Mouse (Mus musculus) NIH3T3 (cell line): Measurements from ENCODE around the gene Hyal2.
A peak's percentile ranks its signal among the peaks of the same experiment; 100 is the strongest.

Experiments
- DNase-seq: peaks from one replicate; pipeline ENCODE4 v3.0.0-alpha.2; 2012; ENCODE audit warnings: low read depth

Gene Hyal2

DNA sequence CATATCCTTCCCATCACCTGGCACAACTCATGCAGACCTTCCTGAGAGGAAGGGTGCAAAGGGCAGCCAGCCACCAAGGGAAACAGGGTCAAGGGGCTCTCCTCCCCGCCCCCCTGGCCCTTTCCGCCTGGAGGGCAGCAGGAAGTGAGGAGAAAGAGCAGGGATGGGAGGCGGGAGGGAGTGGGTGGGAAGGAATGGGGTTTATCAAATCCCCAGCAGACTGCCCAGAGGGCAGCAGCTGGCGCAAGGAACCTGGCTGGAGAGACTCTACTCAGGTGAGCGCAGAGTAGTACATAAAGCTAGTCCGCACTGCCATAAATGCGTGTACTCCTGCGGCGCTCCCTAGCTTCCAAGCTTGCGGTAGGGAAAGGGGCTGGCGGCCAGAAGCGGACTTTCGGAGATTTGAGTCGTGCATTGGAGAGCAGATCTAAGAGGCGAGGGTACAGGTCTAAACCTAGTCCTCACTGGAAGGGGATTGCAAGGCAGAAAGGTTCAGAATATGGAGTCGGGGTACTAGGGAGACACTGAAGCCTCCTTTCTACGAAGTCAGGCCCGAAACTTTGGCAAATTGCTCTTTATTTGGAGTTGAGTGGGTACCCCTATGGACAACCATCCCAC lies at the start of gene Hyal2:
Hyal2 (plus strand) TSS at position 244 of the 618 bp plus-strand sequence.
- no peak for DNase-seq

DNA sequence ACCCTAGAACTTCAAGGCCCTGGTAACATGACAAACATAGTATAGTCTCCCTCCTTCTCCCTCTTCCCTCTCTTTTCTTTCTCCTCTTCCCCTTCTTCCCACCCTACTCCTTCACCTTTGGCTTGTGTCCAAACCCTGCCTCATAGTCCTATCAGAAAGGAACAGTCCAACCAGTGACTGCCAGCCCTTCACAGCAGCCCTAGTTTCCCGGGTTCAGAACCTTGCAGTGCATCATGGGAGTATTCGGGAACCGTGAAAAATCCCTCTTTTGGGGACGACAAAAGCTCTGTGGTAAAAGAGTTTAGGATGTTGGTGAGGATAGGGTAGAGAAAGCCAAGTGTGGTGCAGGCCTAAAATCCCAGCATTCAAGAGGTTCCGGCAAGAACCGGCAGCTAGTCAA lies 47.4 kb upstream of the Hyal2 start:
- no peak for DNase-seq

DNA sequence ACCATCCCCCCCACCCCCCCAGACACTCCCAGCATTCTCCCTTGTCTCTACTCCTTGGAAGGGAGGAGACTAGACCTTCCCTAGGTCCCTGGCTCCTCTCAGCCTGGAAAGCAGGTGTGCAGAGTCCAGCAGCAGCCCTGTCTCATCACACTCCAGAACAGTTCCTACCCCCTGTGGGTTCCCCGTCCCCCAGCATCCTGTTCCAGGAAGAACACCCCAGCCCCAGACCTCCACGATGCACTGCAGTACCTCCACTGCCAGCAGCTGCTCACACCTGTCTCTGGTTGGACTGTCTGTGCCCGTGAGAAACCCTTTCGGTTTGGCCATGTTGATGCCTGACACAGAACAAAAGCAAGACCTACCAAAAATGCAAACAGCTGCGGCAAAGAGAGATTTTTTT lies 46.6 kb upstream of the Hyal2 start:
- no peak for DNase-seq

DNA sequence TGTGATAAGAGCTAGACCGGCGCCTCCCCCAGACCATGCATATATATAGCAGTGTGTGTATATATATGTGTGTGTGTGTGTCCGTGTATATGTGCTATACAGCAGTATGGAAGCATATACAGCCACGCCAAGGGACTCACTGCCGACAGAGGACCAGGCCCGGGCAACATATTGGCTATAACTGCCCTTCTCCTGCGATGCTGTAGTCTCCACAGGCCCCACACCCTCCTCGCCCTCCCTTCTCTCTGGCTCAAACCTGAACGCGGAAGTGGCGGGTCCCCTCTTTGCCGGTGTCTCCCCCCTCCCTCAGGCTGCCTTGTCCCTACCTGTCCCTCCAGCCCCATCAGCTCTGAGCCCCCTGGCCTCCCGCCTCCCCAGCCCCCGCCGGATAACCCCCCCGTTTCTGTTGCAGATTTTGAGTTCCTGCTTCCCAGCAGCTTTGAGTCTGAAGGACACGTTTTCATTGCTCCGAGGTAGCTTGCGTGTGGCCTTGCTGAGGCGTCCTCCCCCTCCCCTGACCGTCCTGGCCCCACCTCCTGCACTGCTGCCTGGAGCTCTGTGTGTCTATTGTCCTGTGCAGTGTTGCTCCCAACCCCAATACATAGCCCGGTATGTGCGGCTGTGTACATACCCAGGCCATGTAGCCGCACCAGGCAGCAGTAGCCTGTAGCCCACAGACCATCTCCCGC lies 45.9 kb upstream of the Hyal2 start:
- DNase-seq: no peak

DNA sequence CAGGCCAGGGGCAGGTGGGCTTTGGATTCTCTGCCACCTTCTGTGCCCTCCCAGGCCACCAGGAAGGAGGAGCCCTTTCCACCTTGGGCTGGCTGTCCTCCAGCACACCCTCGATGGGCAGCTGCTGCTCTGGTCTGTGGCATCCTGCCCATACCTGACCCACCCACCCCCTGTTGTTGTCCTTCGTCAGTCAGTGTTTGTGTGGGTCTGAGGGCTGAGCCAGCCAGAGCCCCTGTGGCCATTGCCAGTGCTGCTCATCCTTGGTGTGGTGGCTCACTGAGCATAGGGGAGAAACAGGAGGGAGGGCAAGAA lies 45.4 kb upstream of the Hyal2 start:
- no peak for DNase-seq

DNA sequence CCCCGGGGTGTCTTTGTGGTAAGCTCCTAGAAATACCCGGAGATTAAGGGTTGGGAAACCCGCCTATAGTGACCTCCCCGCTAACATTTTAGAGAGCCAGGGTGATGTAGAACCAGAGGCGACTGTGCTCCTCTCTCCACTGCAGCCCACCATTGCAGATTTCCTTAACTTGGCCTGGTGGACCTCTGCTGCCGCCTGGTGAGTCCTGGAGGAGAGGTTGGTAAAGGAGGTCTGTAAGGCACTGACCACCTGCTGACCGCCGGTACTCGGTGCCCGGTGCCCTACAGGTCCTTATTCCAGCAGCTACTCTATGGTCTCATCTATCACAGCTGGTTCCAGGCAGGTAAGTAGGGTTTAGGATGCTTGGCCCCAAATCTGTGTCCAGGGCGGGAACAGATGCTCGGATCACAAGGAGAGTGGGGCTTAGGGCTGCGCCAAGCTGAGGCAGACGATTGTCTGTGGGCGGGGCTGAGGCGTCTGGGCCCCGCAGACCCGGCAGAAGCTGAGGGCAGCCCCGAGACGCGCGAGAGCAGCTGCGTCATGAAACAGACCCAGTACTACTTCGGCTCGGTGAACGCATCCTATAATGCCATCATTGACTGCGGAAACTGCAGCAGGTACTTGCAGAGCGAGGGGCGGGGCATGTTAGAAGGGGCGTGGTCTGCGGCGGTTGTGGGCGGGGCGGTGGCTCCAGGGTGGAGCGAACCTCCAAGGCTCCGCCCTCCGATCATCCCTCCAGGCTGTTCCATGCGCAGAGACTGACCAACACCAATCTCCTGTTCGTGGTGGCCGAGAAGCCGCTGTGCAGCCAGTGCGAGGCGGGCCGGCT lies 41.3 kb upstream of the Hyal2 start:
- DNase-seq: no peak

DNA sequence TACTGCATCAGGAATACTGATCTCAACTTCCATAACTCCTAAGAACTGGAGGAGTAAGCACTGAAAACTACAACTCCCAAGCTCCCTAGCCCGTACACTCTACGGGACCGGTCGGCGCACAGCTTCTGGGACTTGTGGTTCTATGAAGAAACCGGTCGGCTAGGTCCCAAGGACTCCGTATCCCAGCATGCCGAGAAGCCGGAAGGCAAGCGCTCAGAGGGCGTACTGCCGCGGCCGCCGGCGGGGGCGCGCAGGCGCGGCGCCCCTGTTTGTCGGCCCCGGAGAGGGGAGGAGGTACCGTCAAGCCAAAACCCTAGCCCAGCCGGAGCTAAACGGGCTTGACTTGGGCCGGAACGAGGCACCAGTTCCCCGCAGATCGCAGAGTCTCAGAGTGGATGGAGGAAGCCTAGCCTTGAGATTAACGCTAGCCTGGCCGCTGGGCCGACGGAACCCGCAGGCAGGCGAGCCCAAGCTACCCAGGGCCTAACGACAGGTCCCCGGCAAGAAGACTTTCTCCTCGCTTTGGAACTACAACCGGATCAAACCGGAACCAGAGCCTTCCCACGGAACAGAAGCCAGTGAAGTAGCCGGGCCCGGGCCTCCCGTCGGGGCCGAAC lies 33.8 kb upstream of the Hyal2 start, which contains the start of gene Tmem115:
Tmem115 (plus strand) TSS at position 155 of the 617 bp plus-strand sequence.
- DNase-seq: peak; percentile 95

DNA sequence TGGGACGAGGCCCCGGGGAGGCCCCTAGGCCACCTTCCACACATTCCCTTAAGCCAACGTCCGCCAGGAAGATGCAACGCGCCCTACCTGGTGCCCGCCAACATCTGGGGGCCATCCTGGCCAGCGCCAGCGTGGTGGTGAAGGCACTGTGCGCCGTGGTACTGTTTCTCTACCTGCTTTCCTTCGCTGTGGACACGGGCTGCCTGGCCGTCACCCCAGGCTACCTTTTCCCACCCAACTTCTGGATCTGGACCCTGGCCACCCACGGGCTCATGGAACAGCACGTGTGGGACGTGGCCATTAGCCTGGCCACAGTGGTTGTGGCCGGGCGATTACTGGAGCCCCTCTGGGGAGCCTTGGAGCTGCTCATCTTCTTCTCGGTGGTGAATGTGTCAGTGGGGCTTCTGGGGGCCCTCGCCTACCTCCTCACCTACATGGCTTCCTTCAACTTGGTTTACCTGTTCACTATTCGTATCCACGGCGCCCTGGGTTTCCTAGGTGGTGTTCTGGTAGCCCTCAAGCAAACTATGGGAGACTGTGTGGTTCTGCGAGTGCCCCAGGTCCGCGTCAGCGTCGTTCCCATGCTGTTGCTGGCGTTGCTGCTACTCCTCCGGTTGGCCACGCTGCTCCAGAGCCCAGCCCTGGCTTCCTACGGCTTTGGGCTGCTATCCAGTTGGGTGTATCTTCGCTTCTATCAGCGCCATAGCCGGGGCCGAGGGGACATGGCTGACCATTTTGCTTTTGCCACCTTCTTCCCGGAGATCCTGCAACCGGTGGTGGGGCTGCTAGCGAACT lies 33.1 kb upstream of the Hyal2 start:
- peak; percentile 36 for DNase-seq

DNA sequence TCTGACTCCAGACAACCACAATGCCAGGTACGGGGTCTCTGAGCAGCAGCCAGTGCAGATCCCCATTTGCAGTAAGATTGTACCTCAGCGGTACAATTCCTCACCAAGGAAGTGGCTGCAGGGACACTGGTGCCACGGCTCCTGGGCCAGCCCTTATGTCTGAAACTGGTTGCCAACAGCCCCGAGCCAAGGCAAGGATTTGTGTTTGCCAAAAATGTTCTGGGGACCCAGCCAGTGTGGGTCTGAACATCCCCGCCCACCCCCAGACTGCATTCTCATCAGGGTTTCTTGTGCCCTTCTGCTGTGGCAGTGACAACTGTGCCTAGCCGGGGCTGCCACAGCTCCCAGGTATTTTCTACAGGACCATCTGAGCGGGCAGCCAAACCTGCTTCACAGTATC lies 29.5 kb upstream of the Hyal2 start:
- no peak for DNase-seq

DNA sequence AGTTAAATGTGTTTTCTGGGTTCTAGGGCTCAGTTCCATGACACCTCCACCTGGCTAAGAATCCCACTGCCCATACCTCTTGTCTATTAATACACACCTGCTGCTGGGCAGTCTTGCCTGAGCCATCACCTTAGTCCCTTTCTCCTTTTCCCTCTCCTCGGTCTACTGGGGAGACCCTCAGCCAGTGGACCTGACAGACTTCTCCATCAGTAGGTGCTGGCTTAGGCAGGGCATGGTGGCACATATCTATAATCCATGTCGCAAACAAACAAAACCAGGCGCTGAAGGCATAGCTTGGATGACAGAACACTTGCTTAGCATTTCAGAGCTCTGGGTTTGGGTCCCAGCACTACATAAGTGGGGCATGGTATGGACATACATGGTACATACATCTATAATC lies 29.0 kb upstream of the Hyal2 start:
- no peak for DNase-seq

DNA sequence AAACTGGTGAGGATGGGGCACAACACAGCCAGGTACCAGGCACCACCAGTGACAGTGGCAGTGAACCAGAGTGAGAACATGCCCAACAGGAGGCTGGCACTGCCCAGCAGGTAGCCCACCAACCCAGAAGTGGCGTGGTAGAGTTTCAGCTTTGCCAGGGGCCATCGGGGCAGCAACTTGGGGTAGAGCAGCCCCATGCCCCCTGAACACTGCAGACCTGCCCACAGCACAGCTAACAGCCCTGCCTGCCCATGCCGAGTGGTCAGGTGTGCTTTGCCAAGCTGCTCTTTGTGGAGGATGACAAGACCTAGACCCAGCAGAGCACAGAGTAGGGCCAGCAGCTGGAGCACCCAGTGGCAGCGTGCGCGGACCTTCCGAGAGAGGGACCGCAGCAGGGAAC lies 27.8 kb upstream of the Hyal2 start:
- no peak for DNase-seq

DNA sequence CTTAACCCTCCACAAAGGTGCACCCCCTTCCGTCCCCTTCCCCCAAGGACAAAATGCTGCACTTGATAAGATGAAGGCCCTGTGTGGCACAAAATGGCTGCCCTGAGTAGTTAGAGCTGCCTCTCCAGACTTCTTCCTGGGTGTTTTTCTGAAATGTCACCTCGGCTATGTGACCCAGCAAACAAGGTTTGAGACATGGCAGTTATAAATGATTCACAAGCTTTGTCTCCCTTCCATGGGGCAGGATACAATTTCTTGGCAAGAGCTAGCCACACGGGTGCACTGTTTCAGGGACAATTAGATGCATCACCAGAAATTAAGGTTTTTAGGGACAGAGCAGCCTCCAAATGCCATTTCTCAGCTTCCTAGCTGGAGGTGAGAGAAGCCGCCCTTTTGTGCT lies 27.3 kb upstream of the Hyal2 start:
- no peak for DNase-seq

DNA sequence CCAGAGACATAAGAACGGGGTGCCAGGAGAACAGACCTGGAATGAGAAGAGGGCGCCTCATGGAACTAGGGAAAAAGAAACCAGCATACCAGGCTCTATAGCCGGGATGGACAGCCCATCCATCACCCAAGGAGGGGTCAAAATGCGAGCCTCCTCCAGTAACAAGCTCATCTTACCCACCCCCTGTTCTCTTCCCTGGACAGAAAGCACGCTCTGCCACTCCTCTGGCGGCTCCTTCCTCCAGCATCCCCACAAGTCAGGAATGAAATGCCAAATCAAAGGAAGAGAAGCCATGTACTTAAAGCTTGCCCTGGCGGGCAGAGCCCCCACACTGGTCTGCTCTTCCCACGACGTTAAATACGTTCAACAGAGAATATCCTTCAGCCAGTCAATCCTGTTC lies 26.7 kb upstream of the Hyal2 start:
- DNase-seq: no peak

DNA sequence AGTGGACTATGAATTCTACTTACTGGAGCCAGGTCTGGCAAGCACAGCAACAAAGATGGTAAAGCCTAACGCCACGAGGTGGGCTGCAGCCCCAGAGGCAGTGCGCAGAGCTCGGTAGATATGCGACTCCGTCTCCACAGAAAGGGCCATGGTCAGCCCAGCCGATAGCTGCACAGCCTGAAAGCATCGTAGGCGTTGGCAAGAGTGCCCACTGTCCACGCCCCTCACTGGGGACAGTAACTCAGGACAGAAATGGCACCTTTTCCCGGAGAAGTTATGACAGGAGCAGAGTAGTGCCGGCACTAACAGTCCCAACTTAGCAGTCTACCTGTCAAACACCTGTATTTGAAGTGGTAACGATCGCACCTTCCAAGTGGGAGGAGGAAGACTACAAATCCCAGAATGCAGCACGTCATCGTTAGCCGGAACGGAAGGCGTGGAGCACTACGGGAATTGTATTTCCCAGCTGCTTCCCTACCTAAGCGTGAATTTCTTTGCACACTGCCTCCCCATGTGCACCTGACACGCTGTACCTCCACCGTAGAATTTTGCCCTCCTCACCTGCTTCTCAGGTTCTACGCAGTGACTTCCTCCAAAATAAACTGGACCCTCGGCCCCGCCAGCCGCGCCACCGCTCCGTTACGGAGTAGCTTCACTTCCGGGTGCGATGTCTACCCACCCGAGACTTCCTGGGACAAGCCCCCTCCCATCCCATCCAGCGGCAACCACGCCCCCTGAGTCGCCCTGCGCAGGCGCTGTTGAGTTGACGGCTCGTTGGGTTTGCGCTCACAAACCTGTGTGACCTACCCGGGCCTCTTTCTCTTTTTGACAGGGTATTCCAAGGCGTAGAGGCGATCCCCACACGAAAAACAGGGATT lies 26.0 kb upstream of the Hyal2 start, which contains the start of the genes Cyb561d2 and Nprl2:
Cyb561d2 (minus strand) TSS at position 720 of the 878 bp plus-strand sequence.
Nprl2 (plus strand) TSS at position 753 of the 878 bp plus-strand sequence.
- DNase-seq: peak; percentile 94

DNA sequence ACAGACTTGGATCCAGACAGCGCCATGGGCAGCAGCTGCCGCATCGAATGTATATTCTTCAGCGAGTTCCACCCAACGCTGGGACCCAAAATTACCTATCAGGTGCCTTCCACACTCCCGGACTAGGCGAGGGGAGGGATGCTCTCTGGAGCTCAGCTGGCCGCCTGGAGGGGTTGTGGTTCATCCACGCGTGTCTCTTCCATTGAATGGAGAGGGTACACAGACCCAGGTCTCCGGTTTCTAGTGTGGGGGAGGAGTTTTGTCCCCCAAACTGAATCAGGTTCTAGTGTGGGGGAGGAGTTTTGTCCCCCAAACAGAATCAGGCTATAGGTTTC lies 25.4 kb upstream of the Hyal2 start:
- DNase-seq: no peak

DNA sequence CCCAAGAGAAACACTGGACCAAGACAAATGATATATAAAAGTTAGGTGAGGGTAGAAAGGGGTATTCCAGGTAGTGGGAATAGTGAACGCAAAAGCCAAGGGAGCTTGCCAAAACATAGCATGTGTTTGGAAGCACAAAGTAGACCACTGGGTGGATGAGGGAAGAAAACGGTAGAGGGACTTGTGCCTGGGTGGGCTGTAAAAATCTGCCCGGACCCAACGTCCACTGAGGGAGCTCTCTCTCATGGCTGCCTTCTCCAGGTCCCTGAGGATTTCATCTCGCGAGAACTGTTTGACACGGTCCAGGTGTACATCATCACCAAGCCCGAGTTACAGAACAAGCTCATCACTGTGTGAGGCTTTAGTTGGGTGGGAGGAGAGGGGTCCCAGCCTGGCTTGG lies 25.0 kb upstream of the Hyal2 start:
- DNase-seq: no peak

DNA sequence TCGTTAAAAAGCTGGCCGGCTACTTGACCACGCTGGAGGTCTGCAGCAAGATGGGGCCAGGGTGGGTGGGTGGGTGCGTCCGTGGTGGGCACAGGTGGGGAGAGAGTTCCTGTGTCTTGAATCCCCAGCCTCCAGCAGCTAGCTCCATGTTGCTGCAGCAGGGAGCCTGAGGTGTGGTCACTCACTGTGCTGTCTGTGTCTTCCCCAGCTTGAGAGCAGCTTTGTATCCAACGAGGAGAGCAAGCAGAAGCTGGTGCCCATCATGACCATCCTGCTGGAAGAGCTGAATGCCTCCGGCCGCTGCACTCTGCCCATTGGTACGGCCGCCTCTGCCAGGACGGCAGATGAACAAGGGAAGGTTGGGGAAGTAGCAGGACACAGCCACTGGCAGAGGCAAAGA lies 24.4 kb upstream of the Hyal2 start:
- no peak for DNase-seq

DNA sequence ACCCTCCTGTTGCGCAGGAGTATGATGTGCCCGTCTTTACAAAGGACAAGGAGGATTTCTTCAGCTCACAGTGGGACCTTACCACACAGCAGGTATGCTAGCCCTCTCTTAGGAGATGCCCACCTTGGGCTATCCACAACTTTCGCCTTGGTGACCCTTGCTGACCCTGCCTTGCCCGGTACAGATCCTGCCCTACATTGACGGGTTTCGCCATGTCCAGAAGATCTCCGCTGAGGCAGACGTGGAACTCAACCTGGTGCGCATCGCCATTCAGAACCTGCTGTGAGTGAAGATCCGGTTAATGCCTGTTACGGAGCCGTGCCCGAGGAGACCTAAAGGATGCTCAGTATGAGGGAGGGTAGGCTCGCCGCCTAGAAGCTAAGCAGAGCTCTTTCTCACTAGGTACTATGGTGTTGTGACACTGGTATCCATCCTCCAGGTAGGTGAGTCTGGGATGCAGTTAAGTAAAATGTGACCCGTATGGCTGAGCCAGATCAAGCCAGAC lies 23.5 kb upstream of the Hyal2 start:
- DNase-seq: no peak

DNA sequence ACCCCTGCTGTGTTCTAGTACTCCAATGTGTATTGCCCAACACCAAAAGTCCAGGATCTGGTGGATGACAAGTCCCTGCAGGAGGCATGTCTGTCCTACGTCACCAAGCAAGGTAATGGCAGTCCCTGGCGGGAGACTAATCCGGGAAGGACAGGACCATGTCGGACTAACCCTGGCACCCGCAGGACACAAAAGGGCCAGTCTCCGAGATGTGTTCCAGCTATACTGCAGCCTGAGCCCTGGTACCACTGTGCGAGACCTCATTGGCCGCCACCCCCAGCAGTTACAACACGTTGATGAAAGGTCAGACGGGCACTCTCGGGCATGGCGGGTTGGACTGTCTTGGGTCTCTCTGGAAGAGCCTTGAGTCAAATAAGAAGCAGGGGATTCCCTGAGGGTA lies 23.0 kb upstream of the Hyal2 start:
- DNase-seq: no peak

DNA sequence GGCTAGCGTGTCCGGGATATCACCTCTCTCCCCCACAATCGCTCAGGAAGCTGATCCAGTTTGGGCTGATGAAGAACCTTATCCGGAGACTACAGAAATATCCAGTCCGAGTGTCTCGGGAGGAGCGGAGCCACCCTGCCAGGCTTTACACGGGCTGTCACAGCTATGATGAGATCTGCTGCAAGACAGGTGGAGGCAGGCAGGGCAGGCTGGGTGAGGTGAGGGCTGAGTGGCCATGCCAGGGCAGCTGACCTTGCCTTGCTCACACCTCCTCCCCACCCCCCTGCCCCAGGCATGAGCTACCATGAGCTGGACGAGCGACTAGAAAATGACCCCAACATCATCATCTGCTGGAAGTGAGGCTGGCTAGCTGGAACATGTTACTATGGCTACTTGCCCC lies 22.5 kb upstream of the Hyal2 start:
- DNase-seq: no peak

DNA sequence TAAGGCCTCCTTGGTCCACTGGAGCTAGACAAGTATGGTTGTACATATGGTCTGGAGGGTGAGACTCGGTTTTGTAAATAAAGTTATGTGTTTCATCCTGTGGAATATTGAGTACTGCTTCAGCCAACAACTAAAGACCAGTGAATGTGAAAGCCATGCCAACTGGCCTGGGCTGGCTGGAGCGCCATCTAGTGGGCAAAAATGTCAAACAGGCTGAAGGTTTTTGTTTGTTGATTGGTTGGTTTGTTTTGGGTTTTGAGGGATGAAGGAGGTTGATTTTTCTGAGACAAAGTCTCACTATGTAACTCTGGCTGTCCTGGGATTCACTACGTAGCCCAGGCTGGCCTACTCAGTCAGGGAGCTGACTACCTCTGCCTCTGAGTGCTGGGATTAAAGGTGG lies 22.1 kb upstream of the Hyal2 start:
- peak; percentile 87 for DNase-seq
